Mouse (Mus musculus) lung, adult 2 months (tissue): ENCODE measurements around the gene Iffo2.

Source experiments
- CTCF ChIP-seq: fragments of 200-500 bp; IDR thresholded peaks from 2 replicates; pipeline ENCODE4 v1.5.1; 2011; ENCODE audit warnings: mild to moderate bottlenecking, low read length, control low read depth; ENCODE audit not compliant: insufficient read depth
- POLR2A ChIP-seq: fragments of 200-500 bp; IDR thresholded peaks from 2 replicates; pipeline ENCODE4 v1.6.1; 2011; ENCODE audit warnings: low read depth, mild to moderate bottlenecking, control low read depth, low read length, borderline replicate concordance; ENCODE audit errors: extremely low read depth

- TF ChIP-seq POLR2A (no peak), CTCF (no peak)
Observed at GRCm38 (mm10) chr4:139500814-139501213, 29.5 kb upstream of the Iffo2 start.
